Mouse (Mus musculus) cerebellum, adult 8-10 months (tissue): ENCODE data around the gene Ankrd33b.

Experiments
- DNase-seq: peaks from one replicate; pipeline ENCODE4 v3.0.0; 2022

Gene Ankrd33b

GRCm38 (mm10) chr15:31367481-31368200 is at the start of gene Ankrd33b:
Ankrd33b (minus strand) TSS chr15:31367726.
- DNase-seq, result no peak

GRCm38 (mm10) chr15:31415181-31415580 is 47.7 kb upstream of the Ankrd33b start:
- no peak for DNase-seq

- no peak for DNase-seq
These were observed 46.8 kb upstream of the Ankrd33b start for GRCm38 (mm10) chr15:31414179-31414898.

GRCm38 (mm10) chr15:31413662-31414061 is 46.1 kb upstream of the Ankrd33b start:
- no peak for DNase-seq

- DNase-seq, result no peak
These were observed 45.4 kb upstream of the Ankrd33b start for GRCm38 (mm10) chr15:31412933-31413332.

GRCm38 (mm10) chr15:31412436-31412835 is 44.9 kb upstream of the Ankrd33b start:
- no peak for DNase-seq

- DNase-seq, result no peak
These were observed 40.0 kb upstream of the Ankrd33b start for GRCm38 (mm10) chr15:31407490-31407889.

GRCm38 (mm10) chr15:31406881-31407280 is 39.4 kb upstream of the Ankrd33b start:
- DNase-seq, result no peak

GRCm38 (mm10) chr15:31404346-31404745 is 36.8 kb upstream of the Ankrd33b start:
- DNase-seq, result no peak

- DNase-seq, result no peak
These were observed 34.8 kb upstream of the Ankrd33b start for GRCm38 (mm10) chr15:31402200-31402892.

- no peak for DNase-seq
These were observed 33.4 kb upstream of the Ankrd33b start for GRCm38 (mm10) chr15:31400974-31401373.

- DNase-seq, result no peak
These were observed 31.2 kb upstream of the Ankrd33b start for GRCm38 (mm10) chr15:31398769-31399168.

- DNase-seq, result no peak
These were observed 29.9 kb upstream of the Ankrd33b start for GRCm38 (mm10) chr15:31397379-31397778.

- no peak for DNase-seq
These were observed 29.2 kb upstream of the Ankrd33b start for GRCm38 (mm10) chr15:31396755-31397154.

- DNase-seq, result no peak
These were observed 28.5 kb upstream of the Ankrd33b start for GRCm38 (mm10) chr15:31395986-31396385.

GRCm38 (mm10) chr15:31393402-31393801 is 25.9 kb upstream of the Ankrd33b start:
- DNase-seq, result no peak

GRCm38 (mm10) chr15:31392705-31393104 is 25.2 kb upstream of the Ankrd33b start:
- DNase-seq, result no peak

- no peak for DNase-seq
These were observed 24.6 kb upstream of the Ankrd33b start for GRCm38 (mm10) chr15:31392135-31392534.

- DNase-seq, result no peak
These were observed 14.5 kb upstream of the Ankrd33b start for GRCm38 (mm10) chr15:31381936-31382468.

GRCm38 (mm10) chr15:31379471-31379870 is 11.9 kb upstream of the Ankrd33b start:
- DNase-seq, result no peak

GRCm38 (mm10) chr15:31375212-31375611 is 7.7 kb upstream of the Ankrd33b start:
- DNase-seq, result no peak

GRCm38 (mm10) chr15:31369125-31369612 is 1.6 kb upstream of the Ankrd33b start:
- DNase-seq, result no peak

GRCm38 (mm10) chr15:31368556-31368955 is 1.0 kb upstream of the Ankrd33b start:
- DNase-seq, result no peak
